Mouse (Mus musculus) megakaryocyte-erythroid progenitor cell, adult 5-6 weeks (primary cell): ENCODE data around the gene Myo1b. TPM values are rescaled to one million over a fixed set of nuclear protein-coding genes. Genes with fewer than 3 reads are reported as not detected.
"Not testable (repeated sequence)": the region's sequence is repeated elsewhere in the genome, so short reads cannot be mapped to it uniquely, and the experiment has no call there.

ENCODE experiments used
- ATAC-seq: replicated peaks from 2 replicates; pipeline ENCODE4 v1.8.0; 2016; ENCODE audit warnings: mild to moderate bottlenecking, inconsistent platforms; ENCODE audit not compliant: severe bottlenecking, poor library complexity, low FRiP score, low TSS enrichment
- total RNA-seq, 2 experiments: library from RNA; stranded (forward) in 1 of 2; stranded (reverse) in 1 of 2; fragments of 200-1000, 215-1000 nt in 1 of 2; fragments of >200 nt in 1 of 2; fragmentation: Nextera tagmentation in 1 of 2; gene quantifications; 2 replicates each; pipeline ENCODE4 v1.2.3; 2014 to 2017

Gene Myo1b
- total RNA-seq, 2 experiments from 2014 or later: not detected

DNA sequence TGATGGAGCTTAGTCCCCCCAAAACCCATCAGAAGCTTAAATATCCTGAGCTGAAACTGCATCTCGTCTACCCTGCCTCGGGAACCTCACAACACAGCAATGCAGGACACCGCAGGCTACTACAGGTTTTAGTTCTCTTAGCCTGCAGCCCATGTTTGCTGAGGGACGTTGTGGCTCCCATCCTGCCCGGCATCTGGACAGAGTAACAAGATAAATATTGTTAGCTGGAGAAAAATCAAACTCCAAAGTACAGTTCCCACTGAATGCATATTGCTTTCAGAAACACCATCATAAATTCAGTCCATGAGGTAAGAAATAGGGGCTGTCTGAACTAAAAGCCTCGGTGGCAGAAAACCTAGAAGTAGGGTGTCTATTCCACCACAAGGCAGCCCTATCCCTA lies 10.8 kb downstream of the Myo1b start:
- no peak for ATAC-seq

DNA sequence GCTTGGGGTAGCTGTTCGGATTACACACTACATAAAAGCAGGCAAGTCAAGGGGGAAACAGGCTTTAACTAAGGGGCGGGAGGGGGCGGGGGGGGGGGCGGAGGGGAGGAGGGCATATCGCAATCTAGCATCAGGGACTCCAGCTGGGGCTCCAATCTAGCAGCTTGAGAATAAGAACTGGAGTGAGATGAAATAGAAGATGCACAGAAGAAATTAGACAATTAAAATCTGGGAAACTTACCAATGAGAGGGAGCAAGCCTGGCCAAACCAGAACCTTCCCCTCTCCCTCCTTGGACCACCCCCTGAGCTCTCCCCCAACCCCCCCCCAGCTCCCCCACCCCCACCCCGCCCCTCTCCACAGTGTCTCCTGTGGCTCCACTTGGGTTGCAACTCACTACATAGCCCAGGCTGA lies 18.7 kb downstream of the Myo1b start:
- no peak for ATAC-seq

DNA sequence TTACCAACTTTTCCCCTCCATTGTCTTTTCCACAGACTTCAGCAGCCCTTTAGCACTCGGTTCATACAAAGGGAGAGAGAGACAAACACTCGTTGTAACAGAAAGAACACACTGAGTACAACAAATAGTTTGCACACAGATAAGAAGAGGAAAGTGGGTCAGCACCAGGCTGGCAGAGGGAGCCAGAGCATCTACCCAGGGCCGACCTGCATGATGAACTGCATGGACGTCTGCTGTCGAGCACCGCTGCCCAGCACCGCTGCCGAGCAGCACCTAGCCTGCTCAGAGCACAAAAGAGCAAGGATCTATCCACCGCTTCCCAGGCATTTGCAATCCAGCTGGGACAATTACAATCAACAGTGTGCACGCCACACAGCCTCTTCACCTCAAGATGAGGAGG lies 19.9 kb downstream of the Myo1b start:
- ATAC-seq: no peak

DNA sequence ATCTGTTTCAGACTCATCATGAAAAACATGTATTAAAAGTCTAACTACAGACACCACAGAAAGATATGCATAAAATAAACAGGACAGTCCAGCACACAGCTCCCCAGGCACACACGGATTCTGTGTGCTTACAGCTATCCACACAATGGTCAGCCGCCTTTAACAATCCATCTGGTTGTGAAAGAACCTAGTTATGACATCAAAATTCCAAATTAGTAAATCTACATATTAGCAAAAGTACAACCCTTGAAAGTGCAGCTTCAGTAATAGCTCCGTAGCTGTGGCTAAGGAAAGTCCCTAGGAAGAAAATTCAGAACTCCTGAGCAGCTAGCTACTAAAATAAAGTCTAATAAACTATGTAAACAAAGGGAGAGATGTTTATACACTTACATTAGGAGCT lies 21.1 kb downstream of the Myo1b start:
- no peak for ATAC-seq

DNA sequence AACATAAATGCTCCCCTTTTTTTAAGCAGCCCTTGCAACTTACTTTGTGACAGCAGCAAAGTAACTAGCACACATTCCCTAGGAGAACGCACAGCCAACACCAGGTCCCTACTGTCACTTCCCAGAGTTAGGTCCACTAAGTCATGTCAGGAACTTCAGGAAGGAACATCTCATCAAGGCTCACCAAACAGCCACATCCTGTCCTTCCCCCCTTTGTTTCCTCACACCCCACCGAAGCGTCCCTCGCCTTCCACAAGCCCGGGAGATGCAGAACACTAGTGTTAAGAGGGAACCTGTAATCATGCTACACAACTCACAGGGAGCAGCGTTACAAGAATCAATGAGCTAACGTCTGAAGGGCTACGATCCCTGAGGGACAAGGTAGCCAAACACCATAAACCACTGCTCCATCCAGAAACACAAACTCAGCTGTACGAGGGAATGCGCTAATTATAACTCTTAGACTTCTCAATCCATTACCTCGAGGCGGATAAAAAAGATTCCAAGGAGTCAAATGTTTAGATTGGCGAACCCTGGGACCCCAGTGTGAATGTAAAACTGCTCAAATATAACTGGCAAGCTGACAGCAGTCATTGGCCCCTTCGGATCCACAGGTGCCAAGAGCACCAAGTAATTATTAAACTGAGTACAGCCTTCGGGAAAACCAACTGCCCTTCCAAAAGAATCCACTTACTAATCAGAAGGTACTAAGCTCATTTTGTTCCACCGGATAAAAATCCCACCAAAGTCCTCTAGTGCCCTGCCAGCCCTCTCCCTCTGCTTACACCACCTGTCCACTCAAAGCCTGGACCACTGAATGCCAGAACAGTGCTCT lies 22.1 kb downstream of the Myo1b start:
- no peak for ATAC-seq

DNA sequence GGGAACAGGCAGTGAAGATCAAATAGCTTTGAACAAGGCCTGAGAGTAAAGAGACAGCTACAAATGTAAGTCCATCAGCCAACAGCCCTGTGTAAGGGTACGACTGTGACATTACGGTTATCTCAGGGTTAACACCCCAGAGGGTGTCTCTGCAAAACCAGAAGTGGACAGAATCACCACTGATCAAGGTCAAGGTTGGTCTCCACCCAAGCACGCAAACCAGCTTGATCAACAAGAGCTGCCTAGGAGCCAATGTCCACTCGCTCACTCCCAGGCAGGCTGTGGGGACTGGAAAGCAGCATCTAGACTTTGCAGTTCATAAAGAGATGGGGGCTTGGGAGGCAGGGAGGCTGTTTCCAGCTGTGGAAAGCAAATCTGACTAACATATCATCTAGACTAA lies 23.9 kb downstream of the Myo1b start:
- no peak for ATAC-seq

DNA sequence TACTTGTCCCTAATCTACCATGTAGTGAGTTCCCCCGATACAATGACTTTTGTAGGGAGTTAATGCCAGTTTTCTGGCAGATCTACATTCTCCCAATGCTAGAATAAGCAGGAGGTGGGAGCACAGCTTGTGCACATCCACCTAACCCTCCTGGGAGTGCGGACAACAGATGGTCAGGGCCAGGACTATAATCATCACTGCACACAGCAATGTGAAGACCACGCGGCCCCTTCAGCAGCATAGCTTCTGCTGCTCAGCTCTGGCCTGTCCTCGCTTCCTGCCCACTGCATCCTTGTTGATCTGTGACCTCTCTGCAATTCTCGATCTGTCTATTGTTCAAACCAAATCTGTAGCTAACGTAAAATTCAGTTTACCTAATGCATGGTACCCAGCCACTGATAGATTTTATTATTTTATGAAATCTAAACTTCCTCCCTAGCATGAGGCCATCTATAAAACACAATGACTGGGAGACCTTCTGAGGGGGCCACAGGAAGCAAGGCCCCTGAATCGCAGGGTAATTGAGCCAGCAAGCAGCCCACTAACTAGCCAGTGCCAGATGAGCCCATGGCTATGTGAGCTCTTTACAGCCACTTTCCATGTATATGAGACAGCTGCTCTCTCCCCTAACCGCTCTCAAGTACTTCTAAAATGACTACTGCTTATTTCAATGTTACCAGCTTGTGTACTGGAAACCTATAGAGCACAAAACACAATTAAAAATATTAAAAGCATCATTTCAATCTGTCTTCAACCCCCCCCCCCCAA lies 27.6 kb downstream of the Myo1b start:
- no peak for ATAC-seq

DNA sequence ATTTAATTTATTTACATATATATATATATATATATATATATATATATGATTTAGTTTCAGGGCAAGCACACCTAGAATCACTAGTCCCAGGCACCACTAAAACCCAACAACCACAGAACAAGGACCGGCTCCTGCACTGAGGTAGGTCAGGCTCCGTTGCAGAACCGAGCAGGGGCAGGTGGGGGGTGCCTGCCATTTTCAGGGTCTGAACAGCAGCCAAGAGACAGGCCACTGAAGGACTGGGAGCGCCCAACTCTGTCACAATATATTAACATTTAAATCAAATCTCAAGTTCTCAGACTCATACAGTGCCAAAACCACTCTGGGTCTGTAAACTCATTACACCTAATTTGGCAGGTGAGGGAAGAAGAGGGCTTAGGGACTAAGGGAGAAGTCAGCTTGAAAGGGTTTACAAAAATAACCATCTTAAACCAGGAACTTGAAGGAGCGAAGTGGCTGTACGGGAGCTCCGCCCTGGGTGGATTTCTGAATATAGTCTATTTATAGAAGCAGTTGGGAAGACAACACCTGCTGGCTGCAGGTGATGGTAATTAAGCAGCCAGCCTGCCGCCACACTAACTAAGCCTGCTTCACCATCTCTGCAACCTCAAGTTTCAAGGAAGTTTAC lies 30.4 kb downstream of the Myo1b start:
- ATAC-seq: no peak

DNA sequence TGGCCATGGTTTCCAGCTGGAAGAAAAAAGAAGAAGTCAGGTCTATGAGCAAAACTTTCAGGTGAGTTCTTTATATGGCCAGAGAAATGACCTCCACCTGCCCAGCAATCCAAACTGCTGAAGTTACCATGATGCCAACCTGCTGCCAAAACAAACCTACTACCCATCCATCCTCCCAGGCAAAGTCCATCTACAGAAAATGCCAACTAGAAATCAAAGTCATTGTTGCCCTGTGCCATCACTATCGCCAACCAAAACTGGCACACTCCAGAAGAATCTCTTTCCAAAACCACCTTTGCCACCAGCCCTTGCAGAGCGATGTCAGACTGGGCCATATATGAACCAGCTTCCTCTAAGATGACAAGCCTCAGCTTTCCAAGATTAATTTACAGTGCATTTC lies 32.7 kb downstream of the Myo1b start:
- ATAC-seq: no peak

DNA sequence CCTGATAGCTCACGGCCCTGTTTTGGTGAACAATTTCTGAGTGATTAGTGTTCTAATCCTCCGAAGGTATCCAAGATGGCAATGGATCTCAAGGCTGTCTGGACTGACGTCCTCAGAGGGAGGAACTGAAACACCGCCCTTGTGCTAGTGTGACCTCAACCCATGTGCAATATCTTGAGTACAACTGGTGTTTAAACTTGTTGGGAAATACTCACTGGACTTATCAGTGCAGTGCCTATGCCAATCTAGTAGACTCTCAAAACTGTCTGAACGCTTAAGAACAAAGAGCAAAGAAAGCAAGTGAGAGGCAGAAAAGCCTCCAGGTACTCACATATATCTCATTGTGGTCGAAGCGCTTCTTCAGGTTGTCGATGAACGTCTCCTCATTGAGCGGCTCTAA lies 33.1 kb downstream of the Myo1b start:
- no peak for ATAC-seq

DNA sequence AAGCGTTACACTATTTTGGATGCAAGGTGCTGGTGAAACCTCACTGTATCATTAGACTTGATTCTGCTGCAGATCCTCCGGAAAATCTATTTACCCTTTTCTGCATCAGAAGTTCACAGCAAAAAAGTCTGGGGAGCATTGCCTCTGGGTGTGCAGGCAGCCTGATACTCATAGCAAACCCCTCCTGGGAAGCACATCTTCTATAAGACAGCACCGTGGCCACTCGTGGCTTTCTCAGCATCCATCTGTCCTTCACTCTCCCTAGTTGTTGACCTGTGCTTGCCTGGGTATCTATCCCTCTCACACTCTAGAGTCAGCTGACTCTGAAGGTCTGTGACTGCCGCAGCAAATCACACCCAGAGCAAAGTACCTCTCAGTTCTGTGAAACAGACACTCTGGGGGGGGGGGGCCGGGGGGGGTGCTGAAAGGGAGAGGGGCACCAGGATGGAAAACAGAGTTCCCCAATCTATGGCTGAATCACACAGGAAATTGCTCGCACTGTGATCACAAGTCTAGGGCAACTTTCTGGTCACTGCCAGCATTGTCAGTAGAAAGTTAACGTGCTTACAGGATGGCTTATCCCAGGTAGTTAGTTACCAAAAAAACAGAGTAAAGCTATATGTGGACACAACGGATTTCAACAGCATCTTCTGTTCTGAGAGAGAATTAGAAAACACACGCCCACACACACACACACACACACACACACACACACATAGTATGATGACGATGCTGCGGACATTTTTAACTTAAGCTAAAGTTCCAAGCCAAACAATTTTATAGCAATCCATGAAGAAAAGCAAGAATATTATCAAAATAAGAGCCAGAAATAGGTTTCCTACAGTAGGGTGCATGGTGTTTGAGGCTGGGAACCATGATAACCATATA lies 35.7 kb downstream of the Myo1b start:
- no peak for ATAC-seq

DNA sequence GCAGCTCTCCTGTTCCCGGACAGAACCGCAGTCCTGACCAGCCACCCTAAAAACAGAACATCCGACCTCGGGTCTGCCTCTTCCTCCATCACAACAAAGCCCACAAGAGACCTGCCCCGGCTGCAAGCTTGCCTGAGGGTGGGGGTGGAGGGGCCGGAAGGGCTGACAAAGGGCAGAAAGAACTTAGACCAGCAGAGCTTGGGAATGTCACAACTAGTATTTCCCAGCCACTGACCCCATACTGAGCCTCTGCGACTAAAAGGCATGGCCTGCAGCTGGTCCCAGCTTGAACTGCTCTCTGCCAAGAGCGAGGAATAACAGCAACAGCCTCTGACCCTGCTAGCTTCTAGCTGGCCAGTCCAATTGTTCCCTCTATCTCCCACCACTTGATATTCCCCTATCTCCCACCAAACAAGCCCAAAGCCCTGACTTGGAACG lies 36.5 kb downstream of the Myo1b start:
- no peak for ATAC-seq

DNA sequence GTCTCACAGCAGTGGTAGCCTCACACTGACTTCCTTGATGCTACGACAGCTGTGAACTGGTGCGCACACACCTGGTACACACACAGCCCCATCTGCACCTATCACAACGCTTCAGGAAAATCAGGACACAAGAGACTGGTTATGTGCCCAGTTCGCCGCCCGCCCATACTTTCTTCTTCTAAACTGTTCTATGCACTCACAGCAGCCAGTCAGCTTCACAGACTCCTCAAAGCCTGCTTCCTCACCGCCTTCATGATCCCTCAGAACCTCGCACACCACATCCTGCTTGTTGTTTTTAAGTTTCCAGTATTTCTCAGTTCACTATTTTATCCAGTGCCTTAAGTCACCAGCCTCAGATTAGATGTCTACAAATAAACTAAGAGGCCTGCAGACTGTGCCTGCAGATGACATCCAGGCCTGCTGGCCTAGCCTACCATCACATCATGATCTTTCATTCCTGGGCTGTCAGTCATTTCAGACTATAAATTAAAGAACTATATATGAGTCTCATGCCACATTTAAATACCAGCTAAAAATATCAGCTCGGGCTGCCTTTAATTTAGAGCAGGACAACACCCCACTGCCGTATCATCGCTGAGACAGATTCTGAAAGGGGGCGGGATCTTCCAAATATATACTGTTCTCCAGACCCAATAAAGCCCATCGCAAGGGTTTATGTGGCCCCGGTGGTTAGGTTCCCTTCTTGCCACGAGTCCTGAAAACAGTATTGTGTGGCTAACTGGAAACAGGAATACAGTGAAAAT lies 40.2 kb downstream of the Myo1b start:
- no peak for ATAC-seq

DNA sequence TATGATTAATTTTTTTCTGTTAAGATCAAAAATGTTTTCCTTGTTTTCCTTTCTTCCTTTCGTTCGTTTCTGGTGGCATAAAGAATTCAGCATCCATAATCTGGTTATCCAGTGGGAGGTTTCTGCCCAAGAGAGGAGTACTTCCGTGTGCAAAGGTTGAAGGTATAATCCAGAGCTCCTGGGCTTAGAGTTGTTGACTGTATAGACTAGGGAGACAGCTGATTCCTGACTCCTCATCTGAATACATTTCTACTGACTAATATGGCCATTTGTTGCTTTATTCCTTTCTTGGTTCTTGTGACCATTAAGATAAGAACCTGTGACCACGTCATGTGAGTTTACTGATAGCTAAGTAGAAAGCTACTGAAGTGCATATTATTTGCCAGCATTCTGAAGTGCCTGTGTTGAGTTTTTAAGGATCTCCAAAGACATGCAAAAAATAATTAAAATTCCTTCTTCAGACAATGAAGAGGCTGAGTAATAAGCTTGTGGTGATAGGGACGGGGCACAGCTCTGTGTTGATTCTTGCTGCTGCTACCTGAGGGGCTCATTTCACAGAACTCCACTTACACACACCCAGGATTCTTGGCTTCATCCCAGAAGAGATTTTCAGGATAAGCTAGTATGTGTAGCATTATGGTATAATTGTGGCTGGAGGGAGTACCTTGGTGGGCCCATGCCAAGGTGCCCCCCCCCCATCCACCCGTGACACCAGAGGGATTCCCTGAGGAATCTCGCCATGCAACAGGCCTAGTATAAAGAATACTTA lies 43.2 kb downstream of the Myo1b start:
- ATAC-seq: no peak

DNA sequence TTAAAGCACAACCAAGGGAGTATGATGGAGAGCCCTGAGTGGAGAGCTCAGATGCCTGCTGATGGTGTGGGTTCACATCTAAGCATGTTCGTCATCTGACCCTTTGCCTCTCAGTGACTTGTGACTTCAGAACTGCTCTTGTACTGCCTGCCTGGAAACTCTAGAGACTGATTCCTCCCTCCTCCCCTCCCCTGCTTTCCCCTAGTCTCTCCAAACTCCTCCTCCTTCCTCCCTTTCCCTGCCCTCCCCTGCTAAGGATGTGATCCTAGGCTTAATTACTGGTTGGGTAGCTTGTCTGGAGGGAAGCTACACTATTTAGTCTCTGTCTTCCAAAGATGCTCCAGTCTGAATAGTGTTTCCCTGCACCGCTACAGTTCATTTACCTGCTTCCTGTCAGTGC lies 44.6 kb downstream of the Myo1b start:
- ATAC-seq: not testable (repeated sequence)

DNA sequence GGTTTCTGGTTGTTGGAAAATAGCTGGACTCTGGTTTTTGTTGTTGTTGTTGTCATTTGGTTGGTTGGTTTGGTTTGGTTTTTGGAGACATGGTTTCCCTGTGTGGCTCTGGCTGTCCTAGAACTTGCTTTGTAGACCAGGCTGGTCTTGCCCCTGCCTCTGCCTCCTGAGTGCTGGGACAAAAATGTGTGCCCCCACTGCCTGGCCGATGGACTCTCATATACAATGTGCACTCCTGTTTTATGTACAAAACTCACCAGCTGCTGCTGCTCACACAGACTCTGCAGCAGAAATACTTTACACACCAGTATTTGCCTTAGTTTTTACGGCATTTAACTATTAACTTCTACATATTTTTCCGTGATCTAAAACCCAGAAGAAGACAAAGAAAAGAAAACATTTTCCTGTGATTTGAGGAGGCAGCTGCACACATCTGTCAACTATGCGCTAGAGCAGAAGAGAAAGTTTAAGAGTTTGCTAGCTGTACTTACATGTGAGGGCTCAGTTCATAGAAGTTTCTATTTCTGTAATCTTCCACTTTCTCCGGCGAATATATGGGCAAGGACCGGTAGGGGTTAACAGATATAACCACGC lies 52.9 kb downstream of the Myo1b start:
- no peak for ATAC-seq

DNA sequence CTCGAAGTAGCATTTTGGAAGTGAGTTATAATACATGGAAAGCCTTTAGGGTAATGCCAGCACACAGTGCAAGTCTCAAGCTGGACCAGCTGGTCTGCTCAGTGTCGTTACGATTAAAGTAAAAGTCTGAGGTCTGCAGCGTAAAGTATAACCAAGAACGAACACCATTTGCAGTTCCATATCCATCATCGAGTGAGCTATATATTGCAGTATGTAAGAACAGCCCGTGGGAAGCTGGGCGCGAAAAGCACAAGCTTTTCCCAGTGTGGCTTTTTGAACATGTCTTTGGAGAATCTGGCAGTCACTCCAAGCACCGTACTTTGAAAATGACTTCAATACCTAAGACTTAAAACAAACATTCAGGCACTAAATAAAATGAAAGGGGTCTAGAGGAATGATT lies 55.0 kb downstream of the Myo1b start:
- ATAC-seq: no peak

DNA sequence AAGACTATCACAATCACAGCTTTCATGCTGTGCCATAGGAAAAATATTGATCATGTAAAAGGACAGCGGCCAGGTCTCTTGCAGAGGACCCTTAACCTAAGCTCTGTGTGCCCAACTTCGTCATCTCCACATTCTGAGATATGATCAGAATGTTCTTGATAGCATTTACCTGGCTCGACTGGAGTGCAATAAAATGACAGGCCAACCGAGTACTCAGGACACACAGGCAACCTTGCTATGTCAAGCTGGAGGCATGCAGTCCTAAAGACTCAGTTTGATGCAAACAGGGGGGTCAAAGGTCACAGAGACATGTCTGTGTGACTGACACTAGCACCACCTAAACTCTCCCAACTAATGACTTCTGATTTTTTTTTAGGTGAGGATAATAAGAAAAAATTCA lies 58.9 kb downstream of the Myo1b start:
- no peak for ATAC-seq
